Mouse (Mus musculus): ENCODE results near the gene Pja2. TPM values are rescaled to one million over a fixed set of nuclear protein-coding genes. Genes with fewer than 3 reads are reported as not detected.

The Pja2 gene
- total RNA-seq, 1 experiment, result 12.6 TPM

DNA sequence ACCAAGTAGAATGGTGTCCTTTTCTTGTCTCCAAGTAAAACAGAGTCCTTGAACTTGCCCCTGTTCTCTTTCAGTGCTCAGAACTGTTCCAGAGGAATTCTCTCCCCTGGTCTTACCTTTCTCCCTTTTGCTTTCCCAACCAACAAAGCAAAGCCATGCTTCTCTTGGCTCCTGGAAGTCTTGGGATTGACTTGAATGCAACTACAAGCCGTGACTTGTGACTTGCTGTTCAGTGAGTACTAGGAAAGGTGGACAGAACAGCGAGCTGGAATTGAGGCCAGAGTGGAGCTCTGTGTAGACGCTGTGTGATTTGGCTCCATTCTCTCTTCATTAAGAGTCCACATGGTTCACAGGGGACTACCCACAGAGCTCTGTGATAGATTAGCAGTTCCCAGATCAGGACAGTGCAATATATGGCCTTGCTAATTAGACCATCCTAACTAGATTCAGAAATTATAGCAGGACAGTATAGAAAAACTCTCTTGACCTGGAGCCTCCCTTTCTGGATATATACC, 30.3 kb upstream of the Pja2 start:
- no peak for DNase-seq (ENCODE audit: low read depth, low spot score)
- no peak for TF ChIP-seq MAFK (IDR thresholded peaks at IDR 0.05; ENCODE audit: insufficient read depth, low read depth, low read length)
- no peak for TF ChIP-seq ZC3H11A (IDR thresholded peaks at IDR 0.05; ENCODE audit: borderline replicate concordance, low read depth, low read length)
- no peak for TF ChIP-seq CHD2 (IDR thresholded peaks at IDR 0.05; ENCODE audit: low read depth, low read length)
- no peak for TF ChIP-seq HCFC1 (IDR thresholded peaks at IDR 0.05; ENCODE audit: borderline replicate concordance, insufficient read depth, low read length)
- no peak for TF ChIP-seq ZNF384 (IDR thresholded peaks at IDR 0.05; ENCODE audit: low read depth, low read length)
- no peak overlapping the region for H3K4me3 ChIP-seq (ENCODE audit: insufficient read depth in 1 of 2, low read depth in 1 of 2, low read length in 2 of 2, poor library complexity in 1 of 2, severe bottlenecking in 1 of 2)
- H3K27ac ChIP-seq (ENCODE audit: insufficient read depth, low read depth, low read length, poor library complexity, severe bottlenecking), result no peak overlapping the region
- no peaks in the 10 kb centered on the region for H3K4me1 ChIP-seq (ENCODE audit: control insufficient read depth in 2 of 2, insufficient read depth in 2 of 2, low read length in 2 of 2, poor library complexity in 1 of 2)
- H3K9ac ChIP-seq (ENCODE audit: insufficient read depth, low read depth, low read length, poor library complexity, severe bottlenecking), result no peak overlapping the region
- in situ Hi-C loops (cut with MboI; ENCODE audit: low sequenced_read_pairs in 2 of 2, unreplicated experiment in 2 of 2), result no loop called here
- no peaks in the 10 kb centered on the region for H3K36me3 ChIP-seq (ENCODE audit: control insufficient read depth, insufficient read depth, low read length, poor library complexity, severe bottlenecking)
- H3K9me3 ChIP-seq (ENCODE audit: control insufficient read depth, insufficient read depth, low read depth, low read length), result no peaks in the 10 kb centered on the region

DNA sequence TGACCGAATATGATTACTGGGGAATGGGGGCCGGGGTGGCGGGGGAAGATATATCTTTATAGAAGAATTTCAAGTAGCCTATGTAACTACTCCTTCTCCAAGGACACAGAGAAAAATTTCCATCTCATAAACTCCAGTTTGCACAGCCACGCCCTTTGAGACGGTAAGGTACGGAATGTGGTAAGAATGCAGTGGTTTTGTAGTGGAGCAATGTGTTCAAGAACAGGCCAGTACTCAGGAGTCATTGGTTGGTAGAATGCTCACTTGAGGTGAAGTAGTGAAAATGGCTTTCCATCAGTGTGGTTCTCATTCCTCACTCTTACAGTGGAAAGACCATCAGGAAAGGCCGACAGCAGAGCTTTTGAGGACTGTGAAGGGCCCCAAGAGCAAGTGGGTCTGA, 22.2 kb upstream of the Pja2 start:
- Histone ChIP-seq H3K9ac (ENCODE audit: insufficient read depth, low read depth, low read length, poor library complexity, severe bottlenecking) (no peak overlapping the region), H3K4me1 (ENCODE audit: control insufficient read depth in 2 of 2, insufficient read depth in 2 of 2, low read length in 2 of 2, poor library complexity in 1 of 2) (no peaks in the 10 kb centered on the region), H3K4me3 (ENCODE audit: insufficient read depth in 1 of 2, low read depth in 1 of 2, low read length in 2 of 2, poor library complexity in 1 of 2, severe bottlenecking in 1 of 2) (no peak overlapping the region), H3K9me3 (ENCODE audit: control insufficient read depth, insufficient read depth, low read depth, low read length) (no peaks in the 10 kb centered on the region), H3K36me3 (ENCODE audit: control insufficient read depth, insufficient read depth, low read length, poor library complexity, severe bottlenecking) (no peaks in the 10 kb centered on the region), H3K27ac (ENCODE audit: insufficient read depth, low read depth, low read length, poor library complexity, severe bottlenecking) (no peak overlapping the region)
- in situ Hi-C loops (cut with MboI; ENCODE audit: low sequenced_read_pairs in 2 of 2, unreplicated experiment in 2 of 2), result no loop called here
- TF ChIP-seq HCFC1 (IDR thresholded peaks at IDR 0.05; ENCODE audit: borderline replicate concordance, insufficient read depth, low read length), result no peak
- no peak for DNase-seq (ENCODE audit: low read depth, low spot score)

DNA sequence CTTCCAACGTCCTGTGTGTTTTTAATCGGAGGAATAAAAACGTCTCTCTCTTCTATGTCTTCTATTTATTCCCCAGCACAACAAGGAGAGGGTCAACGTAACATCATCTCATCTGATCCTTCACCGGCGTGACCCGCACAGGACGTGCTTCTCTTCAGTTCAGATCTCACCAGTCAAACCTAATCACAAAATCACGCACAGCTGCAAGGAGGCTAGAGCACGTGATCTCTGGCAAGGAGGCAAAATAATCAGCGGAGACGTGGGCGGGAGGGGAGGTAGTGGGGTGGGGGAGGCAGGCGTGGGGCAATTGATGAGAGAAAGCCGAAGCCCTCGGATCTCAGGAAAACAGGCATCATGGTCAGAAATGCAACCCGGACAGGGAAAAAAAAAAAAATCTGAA, 14.4 kb upstream of the Pja2 start:
- Histone ChIP-seq H3K9me3 (ENCODE audit: control insufficient read depth, insufficient read depth, low read depth, low read length) (no peaks in the 10 kb centered on the region), H3K4me3 (ENCODE audit: insufficient read depth in 1 of 2, low read depth in 1 of 2, low read length in 2 of 2, poor library complexity in 1 of 2, severe bottlenecking in 1 of 2) (no peak overlapping the region), H3K4me1 (ENCODE audit: control insufficient read depth in 2 of 2, insufficient read depth in 2 of 2, low read length in 2 of 2, poor library complexity in 1 of 2) (no peaks in the 10 kb centered on the region), H3K27ac (ENCODE audit: insufficient read depth, low read depth, low read length, poor library complexity, severe bottlenecking) (no peak overlapping the region), H3K36me3 (ENCODE audit: control insufficient read depth, insufficient read depth, low read length, poor library complexity, severe bottlenecking) (no peaks in the 10 kb centered on the region), H3K9ac (ENCODE audit: insufficient read depth, low read depth, low read length, poor library complexity, severe bottlenecking) (no peak overlapping the region)
- DNase-seq (ENCODE audit: low read depth, low spot score), result no peak
- in situ Hi-C loops (cut with MboI; ENCODE audit: low sequenced_read_pairs in 2 of 2, unreplicated experiment in 2 of 2), result no loop called here
- TF ChIP-seq CHD2 (IDR thresholded peaks at IDR 0.05; ENCODE audit: low read depth, low read length) (no peak), HCFC1 (IDR thresholded peaks at IDR 0.05; ENCODE audit: borderline replicate concordance, insufficient read depth, low read length) (no peak), ZNF384 (IDR thresholded peaks at IDR 0.05; ENCODE audit: low read depth, low read length) (no peak), ZC3H11A (IDR thresholded peaks at IDR 0.05; ENCODE audit: borderline replicate concordance, low read depth, low read length) (no peak), MAFK (IDR thresholded peaks at IDR 0.05; ENCODE audit: insufficient read depth, low read depth, low read length) (no peak)

DNA sequence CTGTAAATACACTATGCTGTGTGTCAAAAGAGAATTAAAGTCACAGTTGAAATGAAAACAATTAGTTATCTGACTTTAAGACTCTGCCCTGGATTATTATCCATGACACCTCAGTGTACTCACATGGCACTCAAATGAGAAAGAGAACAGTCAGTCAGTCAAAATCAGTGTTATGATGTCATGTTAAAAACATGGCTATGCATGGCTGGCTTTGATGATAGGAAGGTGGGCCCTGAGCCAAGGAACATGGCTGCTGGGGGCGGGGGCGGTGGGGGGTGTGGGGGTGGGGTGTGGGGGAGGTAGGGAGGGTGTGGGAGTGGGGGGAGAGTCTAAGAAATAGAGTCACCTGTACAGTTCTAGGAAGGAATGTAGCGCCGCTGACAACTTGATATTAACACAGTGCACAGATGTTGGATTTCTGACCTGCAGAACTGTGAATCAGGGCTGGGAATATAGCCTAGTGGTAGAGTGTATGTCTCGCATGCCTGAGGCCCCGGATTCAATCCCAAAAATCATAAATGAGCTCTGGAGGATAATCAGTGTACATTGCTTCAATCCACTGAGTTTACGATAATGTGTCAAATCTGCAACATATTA, 13.0 kb upstream of the Pja2 start:
- DNase-seq (ENCODE audit: low read depth, low spot score), result no peak
- in situ Hi-C loops (cut with MboI; ENCODE audit: low sequenced_read_pairs in 2 of 2, unreplicated experiment in 2 of 2), result no loop called here
- no peak overlapping the region for H3K4me3 ChIP-seq (ENCODE audit: insufficient read depth in 1 of 2, low read depth in 1 of 2, low read length in 2 of 2, poor library complexity in 1 of 2, severe bottlenecking in 1 of 2)
- H3K4me1 ChIP-seq (ENCODE audit: control insufficient read depth in 2 of 2, insufficient read depth in 2 of 2, low read length in 2 of 2, poor library complexity in 1 of 2), result no peaks in the 10 kb centered on the region
- H3K36me3 ChIP-seq (ENCODE audit: control insufficient read depth, insufficient read depth, low read length, poor library complexity, severe bottlenecking), result no peaks in the 10 kb centered on the region
- no peak overlapping the region for H3K27ac ChIP-seq (ENCODE audit: insufficient read depth, low read depth, low read length, poor library complexity, severe bottlenecking)
- TF ChIP-seq ZC3H11A (IDR thresholded peaks at IDR 0.05; ENCODE audit: borderline replicate concordance, low read depth, low read length) (no peak), HCFC1 (IDR thresholded peaks at IDR 0.05; ENCODE audit: borderline replicate concordance, insufficient read depth, low read length) (no peak), MAFK (IDR thresholded peaks at IDR 0.05; ENCODE audit: insufficient read depth, low read depth, low read length) (no peak), ZNF384 (IDR thresholded peaks at IDR 0.05; ENCODE audit: low read depth, low read length) (no peak), CHD2 (IDR thresholded peaks at IDR 0.05; ENCODE audit: low read depth, low read length) (no peak)
- no peak overlapping the region for H3K9ac ChIP-seq (ENCODE audit: insufficient read depth, low read depth, low read length, poor library complexity, severe bottlenecking)
- no peaks in the 10 kb centered on the region for H3K9me3 ChIP-seq (ENCODE audit: control insufficient read depth, insufficient read depth, low read depth, low read length)

DNA sequence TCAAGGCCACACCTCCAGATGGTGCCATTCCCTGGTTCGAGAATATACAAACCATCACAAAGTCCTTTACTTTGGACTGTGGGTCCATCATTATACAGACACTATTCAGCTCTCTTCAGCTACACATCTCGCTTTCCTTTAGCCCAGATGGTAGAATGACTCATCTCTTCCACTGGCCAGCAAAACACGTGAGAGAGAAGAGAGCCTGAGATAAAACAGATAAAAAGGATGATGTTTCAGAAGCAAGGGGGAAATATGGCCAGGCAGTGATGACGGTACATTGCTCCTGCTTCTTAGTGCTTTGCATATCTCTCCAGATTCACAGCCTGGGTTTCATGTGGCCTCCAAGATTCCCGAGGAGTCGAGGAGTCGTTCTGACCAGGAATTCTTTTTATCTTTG, 10.0 kb upstream of the Pja2 start:
- TF ChIP-seq HCFC1 (IDR thresholded peaks at IDR 0.05; ENCODE audit: borderline replicate concordance, insufficient read depth, low read length), result no peak
- no peak for TF ChIP-seq MAFK (IDR thresholded peaks at IDR 0.05; ENCODE audit: insufficient read depth, low read depth, low read length)
- TF ChIP-seq ZC3H11A (IDR thresholded peaks at IDR 0.05; ENCODE audit: borderline replicate concordance, low read depth, low read length), result no peak
- TF ChIP-seq CHD2 (IDR thresholded peaks at IDR 0.05; ENCODE audit: low read depth, low read length), result no peak
- TF ChIP-seq ZNF384 (IDR thresholded peaks at IDR 0.05; ENCODE audit: low read depth, low read length), result no peak
- H3K9me3 ChIP-seq (ENCODE audit: control insufficient read depth, insufficient read depth, low read depth, low read length), result no peaks in the 10 kb centered on the region
- H3K9ac ChIP-seq (ENCODE audit: insufficient read depth, low read depth, low read length, poor library complexity, severe bottlenecking), result no peak overlapping the region
- no peaks in the 10 kb centered on the region for H3K36me3 ChIP-seq (ENCODE audit: control insufficient read depth, insufficient read depth, low read length, poor library complexity, severe bottlenecking)
- no peak overlapping the region for H3K4me3 ChIP-seq (ENCODE audit: insufficient read depth in 1 of 2, low read depth in 1 of 2, low read length in 2 of 2, poor library complexity in 1 of 2, severe bottlenecking in 1 of 2)
- no peak overlapping the region for H3K27ac ChIP-seq (ENCODE audit: insufficient read depth, low read depth, low read length, poor library complexity, severe bottlenecking)
- in situ Hi-C loops (cut with MboI; ENCODE audit: low sequenced_read_pairs in 2 of 2, unreplicated experiment in 2 of 2), result no loop called here
- no peaks in the 10 kb centered on the region for H3K4me1 ChIP-seq (ENCODE audit: control insufficient read depth in 2 of 2, insufficient read depth in 2 of 2, low read length in 2 of 2, poor library complexity in 1 of 2)
- no peak for DNase-seq (ENCODE audit: low read depth, low spot score)

All from ES-E14 (cell line).